Mouse (Mus musculus): Measurements from ENCODE around the gene Gfi1b.

The Gfi1b gene

DNA sequence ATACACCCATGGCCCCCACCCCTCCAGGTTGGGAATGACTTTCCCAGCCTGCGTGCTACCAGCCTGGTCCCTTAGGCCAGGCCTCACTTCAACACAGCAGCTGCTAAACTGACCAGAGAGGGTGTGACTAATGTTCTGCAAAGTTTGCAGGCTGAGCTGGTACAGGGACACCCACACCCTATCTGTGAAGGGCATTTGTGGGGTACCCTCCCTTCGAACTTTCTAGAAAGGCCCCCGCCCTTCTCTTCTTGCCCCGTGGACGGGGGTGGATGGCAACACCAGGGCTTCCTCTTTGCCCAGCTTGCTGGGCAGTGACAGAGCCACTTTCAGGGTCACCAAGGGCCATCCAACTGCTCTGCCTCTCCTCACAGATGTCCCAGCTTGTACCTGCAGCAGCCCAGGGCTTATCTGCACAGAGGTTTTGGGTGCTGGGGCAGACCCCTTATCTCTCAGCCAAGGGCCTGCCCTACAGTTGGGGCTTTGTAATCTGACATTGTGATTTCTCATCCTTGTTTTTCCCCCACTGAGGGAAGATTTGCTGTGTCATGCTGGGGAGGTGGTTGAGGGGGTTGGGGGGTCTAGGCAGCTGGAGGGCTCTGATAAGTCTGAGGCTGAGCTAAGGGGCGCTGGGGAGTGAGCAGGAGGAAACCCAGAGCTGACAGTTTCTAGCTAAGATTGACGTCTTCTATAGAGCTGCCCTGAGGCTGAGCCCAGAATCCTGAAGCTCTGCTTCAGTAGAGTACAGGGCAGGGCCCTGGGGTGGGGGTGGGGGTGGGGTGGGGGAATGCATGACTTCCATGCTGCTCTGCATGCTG lies 23.8 kb downstream of the Gfi1b start:
- no peak for DNase-seq

DNA sequence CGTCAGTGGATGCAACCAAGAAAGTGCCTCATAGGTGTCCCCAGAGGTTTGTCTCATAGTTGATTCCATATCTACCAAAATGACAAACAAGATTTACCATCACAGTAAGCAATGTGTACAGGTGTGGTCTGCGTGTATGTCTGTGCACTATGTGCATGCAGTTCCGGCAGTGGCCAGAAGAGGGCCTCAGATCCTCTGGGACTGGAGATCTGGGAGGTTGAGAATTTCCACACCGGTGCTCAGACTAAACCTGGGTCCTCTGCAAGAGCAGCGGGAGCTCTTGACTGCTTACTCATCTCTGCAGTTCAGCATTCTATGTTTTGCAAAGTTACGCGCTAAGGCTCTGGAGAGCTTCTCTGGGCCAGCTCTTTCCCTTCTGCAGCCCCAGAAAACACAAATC lies 24.8 kb downstream of the Gfi1b start:
- no peak for DNase-seq

DNA sequence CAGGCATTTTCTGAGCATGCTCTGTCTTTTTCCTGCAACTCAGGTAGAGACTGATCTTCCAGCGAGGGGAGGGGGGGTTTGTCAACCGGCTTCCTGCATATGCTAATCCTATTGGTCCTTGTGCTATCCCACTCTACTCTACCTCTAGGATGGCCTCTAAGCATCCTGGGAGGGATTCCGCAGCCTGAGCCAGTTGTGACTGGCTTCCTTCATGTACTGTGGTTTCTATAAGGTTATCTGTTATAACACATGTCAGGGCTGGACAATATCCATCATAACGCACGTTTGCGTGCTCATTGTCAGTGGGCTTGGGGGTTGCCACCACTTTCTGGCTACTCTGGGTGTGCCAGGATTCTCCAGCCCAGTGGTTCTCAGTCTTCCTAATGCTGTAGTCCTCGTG lies 25.8 kb downstream of the Gfi1b start:
- DNase-seq = no peak

DNA sequence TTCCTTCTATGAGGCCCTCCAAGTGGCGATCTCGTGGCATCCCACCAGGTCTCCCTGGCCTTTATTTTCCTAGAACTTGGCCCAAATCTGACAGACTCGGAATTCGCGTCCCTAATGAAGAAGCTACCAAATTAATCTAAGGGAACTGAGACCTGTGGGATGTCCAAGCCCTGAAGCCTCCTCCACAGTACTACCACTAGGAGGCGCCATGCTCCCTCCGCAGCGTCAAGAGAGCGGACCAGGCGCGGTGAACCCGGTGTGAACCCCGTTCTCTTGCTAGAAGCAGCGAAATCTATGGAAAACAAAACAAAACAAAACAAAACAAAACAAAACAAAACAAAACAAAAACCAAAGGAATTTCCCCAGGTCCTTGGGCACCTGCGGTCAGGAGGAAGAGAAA lies 29.0 kb downstream of the Gfi1b start:
- peak; percentile 80 to 84 for DNase-seq

DNA sequence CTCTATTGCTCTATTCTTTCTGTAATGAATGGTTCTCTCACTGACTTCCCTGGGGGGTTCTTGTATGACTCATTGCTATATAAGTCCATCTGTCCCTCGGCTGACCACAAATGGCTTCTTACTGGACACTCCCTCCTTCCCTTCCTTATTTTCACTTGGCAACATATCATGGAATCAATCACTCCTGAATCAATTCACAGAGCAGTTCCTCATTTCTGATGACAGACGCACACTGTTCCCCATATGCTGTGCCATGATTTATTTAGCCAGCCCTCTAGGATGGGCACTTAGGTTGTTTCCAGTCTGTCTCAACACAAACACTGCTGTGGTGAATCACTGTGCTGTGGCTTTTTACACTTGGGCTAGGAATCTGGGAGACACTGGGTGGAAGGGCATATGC lies 30.3 kb downstream of the Gfi1b start:
- no peak for DNase-seq

DNA sequence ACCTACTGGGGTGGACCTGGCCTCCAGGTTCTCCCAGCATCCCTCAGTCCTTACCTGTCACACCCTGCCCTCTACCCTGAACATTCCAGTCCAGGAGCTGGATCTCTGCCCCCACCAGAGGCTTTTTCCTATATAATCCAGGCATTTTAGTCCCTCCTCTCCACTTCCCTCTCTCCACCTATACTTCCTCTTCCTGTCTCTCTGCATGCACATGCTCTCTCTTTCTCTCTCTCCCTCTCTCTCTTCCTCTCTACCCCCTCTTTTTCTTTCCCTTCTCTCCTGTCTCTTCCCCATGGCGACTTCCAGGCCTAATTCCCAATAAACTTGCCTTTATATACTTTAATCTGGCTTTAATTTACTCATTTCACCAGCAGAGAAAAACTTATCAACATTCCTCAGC lies 33.2 kb downstream of the Gfi1b start:
- DNase-seq = no peak

DNA sequence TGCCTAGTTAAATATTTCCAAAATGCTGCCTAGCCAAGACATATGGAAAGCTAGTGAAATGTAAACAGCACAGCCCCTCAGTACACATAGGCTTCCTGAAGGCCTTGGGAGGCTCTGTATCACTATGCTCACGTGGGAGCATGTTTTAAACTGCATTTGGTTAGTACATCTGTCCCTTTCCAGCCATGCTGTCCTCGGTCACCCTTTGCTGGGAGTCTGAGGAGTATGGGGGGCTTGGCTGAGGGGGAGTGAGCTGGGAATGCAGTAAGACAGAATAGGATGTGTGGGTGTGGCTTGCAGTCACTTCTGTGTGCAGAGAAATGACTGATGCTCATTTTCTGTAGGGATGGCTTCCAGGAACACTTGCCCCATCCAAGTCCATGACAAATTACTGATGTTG lies 36.1 kb downstream of the Gfi1b start:
- no peak for DNase-seq

DNA sequence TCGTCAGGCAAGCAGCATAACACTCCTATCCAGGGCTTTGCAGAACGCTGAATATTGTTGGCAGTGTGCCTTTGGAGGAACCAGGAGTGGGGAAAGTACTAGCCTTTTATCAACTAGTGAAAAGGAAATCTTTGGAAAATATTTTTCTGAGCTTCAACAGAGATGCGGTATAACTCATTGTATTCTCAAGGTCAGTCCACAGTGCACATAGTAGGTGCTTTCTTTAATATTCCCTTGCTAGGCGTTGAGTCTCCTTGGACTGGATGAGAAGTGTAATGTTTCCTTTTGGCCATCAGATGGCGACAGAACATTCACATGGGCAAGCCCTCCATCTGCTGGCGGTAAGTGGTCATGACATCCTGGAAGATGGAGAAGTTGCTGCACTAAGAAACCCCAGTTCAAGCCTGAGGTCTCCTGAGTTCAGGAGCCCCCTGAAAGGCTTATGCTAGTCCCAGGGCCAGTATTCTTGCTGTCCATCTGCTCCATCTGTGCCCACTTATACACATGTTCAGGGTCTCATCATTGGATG lies 36.7 kb downstream of the Gfi1b start:
- DNase-seq = peak; percentile 89 to 90

DNA sequence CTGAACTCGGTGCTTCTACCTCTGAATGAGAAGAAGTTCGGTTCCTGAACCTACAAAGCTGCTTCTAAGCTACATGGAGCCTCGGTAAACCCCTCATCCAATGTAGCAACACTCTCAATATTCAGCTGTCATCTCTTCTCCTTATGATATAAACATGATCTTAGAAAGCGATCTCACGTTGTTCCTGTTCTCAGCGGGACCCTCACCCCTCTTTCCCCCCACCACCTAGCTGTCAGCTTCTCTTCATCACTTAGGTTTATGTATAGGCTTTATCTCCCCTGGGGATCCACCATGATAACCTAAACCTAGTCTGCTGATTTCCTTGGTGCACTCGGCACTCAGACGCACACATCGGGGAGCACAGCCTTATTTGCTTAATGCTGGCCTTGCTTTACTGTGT lies 38.1 kb downstream of the Gfi1b start, which contains the start of gene Gtf3c5:
TSS of gene Gtf3c5 (minus strand) at position 101 of the 400 bp plus-strand sequence.
- no peak for DNase-seq

DNA sequence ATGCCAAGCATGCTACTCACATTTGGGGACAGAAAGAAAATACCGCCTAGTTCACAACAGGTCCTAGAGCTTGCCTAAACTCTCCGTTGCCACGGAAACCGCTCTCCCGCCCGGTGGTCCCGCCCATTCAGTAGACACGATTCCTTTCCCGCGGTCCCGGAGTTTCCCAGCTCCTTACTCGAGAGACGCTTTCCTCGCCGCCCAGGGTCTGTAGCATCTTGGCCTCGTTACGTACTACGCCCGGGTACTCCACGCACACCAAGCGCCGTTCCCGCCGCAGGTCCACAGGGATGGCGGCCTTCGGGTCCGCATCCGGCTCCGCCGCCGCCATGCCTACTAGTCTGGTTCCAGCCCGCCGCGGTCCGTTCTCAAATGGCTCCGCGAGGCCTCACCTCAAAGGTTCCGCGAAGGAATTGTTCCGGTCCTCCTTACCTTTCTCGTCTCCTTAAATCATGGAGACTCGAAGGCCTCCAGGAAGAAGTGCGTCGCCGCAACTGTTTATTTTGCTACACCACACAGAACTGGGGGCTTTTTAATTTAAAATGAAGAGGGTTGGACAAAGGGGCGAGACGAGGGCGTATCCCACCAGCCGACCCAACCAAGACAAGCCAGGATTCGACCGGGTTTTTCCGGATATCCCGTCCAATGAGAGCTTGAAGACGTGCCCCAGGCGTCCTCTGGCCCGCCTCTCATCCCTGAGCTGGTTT lies 39.0 kb downstream of the Gfi1b start:
- DNase-seq = peak; percentile 93 to 94

DNA sequence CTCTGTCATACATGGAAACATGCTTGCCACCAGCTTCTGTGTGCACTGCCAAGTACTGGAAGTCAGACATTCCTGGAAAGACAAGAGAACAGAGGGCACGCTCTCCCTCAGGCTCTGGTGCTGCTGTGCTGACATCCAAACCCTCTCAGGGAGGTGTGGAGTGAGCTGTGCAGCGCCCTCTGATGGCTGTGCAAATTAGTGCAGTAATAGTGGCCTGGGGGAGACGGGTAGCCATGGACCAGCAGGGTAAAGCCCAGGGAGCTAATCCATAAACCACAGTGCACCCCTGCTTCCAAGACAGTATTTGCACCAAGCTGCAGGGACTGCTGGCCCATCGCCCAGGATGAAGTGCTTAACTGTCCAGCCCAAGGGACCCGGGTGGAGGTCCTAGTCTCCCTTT lies 43.8 kb downstream of the Gfi1b start:
- peak in 1 of 2 experiments; percentile 58 for DNase-seq

DNA sequence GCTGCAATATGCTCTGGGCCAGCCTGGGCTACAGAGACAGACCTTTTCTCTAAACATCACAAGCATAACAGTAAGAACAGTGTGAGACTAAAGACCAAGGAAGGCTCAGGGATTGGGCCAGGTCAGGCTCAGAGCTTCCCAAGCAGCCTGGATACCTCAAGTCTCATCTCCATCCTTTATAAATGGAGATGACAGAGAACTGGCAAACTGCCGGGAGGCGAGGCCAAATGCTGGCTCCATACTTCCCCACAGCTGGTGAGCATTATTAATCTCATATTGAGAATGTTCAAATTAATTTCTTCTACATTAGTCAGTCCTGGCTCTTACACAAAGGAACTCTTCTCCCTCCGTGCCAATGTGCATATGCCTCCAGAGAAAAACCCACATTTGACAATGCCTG lies 45.0 kb downstream of the Gfi1b start:
- peak; percentile 62 to 78 for DNase-seq

DNA sequence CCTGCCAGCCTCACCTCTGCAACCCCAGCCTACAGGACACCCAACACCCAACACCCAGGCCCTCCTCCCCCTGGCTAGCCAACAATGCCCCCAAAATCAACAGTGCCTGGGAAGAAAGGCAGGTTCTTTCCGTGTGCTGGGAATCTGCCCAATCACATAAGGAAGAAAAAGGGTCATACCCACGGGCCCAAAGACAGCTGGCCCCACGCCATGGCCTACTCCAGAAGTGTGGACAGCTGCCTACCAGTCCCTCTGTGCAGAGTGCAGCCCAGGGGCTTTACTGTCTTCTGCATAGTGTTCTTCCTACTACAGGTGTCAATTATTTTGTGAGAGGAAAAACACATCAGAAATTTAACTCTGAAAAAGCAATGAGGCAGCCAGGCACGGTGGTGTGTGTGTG lies 46.4 kb downstream of the Gfi1b start:
- DNase-seq = peak in 1 of 2 experiments; percentile 46

DNA sequence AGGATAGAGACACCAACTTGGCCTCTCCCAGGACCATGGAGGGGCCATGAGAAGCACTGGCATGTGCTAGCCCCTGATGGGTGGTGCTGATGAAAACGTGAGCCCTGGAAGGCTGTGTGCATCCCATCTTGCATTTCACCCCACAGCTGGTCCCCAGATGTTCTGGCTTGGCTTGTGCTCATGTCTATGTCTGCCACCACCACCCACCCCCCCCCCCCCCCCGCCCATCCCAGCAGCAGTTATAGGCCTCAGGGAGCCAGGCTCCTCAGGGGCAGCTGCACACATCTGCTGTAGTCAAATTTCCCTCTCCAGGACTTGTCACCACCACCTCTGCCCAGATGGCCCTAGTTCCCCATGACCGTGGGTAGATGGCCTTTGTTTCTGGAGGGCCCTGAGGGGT lies 51.9 kb downstream of the Gfi1b start:
- DNase-seq = no peak

DNA sequence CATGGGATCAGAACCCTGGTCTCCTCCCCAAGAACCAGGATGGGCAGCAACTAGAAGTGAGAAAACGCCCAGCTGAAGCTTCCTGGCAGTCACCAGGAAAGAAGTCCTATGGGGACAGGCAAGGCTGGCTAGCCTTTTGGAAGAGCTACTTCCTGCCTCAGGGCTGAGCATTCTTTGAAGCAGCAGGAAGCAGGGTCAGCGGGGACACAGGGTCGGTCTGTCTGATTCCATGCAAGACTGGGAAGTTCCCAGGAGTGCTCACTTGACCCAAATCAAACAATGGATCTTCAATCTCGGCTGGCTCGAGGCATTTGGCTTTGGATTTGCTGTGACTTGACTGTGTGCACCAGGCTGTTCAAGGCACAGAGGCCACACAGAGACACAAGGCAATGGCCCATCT lies 55.2 kb downstream of the Gfi1b start:
- DNase-seq = no peak

DNA sequence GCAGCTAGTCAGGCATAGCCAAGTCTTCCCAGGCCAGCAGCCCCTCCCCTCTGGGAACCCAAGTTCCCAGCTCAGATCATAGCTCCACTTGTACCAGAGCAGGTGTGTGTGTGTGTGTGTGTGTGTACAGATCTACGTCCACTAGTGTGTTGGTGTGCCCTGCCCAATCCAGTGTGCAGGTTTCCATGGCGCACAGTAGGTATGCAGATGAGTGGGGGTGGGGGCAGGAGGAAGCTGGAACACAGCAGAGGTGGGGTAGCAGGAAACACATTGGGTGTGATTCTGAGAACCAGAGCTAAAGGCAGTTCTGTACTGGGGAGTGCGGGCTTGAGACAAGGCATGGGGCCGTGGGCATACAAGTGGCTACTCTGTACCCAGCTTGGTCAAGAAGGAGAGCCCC lies 57.4 kb downstream of the Gfi1b start:
- no peak for DNase-seq

DNA sequence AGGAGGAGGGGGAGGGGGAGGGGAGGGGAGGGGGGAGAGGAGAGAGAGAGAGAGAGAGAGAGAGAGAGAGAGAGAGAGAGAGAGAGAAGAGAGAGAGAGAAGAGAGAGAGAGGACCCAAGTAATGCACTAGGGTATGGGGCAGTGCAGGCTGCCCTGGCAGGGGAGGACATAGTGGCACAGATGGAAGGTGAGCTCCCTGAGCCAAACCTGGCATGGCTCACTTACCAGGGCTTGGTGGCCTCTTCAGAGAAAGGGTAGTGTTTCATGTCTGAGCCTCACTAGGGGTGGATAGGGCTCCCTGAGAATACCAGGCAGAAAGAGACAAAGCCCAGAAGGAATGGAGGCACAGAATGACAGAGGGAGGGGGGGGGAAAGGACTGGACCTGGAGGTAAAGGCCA lies 58.0 kb downstream of the Gfi1b start:
- peak in 1 of 2 experiments; percentile 52 for DNase-seq

DNA sequence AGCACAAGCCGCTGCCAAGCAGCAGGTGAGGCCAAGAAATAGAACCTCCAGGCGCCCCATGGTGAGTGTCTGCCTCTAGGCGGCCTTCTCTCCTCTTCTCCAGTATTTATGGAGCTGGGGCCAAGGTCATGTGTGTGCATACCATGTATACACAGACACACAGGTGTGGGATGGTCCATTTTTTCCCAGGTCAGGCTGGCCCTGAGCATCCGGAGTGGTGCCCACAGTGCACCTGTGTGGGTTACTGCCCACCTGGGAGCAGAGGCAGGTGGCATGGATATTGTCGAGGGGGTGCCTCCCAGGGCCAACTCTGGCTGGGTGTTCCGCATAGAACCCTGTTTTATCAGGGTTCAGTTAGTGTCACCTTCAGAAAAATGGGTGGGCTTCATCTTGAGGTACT lies 58.5 kb downstream of the Gfi1b start, which contains the start of gene Cel:
TSS of gene Cel (minus strand) at position 101 of the 400 bp plus-strand sequence.
- no peak for DNase-seq
